Mouse (Mus musculus) telencephalon, adult 2 months (tissue): ENCODE measurements around the gene Fmo2.

ENCODE experiments used
- DNase-seq: peaks from one replicate; pipeline ENCODE4 v3.0.0-alpha.2; 2011; ENCODE audit warnings: low read depth, low spot score

Gene Fmo2

DNA sequence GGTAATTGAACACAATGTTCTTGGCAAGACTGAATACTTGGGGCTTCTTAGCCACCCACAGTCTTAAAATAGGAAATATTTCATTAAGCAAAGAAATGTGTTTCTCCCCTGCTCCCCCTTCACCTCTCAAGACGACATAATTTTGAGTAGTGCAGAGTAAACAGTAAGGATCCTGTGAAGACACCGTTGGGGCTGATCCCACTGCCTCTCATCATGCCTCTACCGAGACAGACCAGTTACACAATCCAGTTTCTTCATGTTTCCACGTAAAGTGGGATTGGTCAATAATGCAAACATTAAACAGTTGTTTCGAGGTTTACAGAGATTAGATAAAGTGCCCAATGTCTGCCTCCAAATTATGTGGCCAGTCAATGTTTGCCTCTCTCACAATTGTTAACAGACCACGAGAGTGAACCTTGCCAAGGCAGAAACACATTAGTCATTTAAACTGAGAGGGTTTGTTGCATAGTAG is 6.5 kb downstream of the Fmo2 start:
- DNase-seq = no peak

DNA sequence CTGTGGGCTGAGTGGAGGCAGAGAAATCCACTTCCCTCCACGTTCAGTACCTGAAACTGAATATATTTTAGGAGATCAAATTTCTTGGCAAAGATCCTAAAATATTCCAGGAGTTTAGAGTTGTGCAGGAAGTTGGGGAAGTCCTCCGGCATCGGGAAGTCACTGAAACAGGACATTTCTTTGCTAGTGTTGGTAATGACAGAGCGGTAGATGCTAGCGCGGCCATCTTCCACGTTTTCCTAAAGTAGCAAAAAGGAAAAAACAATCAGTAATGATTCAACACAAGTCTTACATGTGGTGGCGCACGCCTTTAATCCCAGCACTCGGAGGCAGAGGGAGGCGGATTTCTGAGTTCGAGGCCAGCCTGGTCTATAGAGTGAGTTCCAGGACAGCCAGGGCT is 9.9 kb downstream of the Fmo2 start:
- no peak for DNase-seq

DNA sequence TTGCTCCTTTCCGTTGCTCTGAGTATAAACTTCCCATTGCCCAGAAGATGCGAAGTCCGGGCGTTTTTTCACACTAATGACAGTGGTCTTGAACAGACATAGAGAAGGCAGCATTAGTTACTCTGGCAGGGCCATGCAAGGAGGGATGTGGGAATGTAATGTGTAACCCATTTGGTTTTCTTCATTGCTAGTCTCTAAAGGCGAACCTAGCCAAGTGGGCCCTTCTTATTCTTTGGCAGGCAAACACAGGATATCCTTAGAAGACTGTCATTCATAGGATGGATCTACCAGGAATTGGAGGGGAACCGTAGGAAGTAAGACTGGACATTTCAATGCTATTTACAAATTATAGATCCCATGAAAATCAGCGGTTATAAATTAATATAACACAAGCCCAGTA is 10.9 kb downstream of the Fmo2 start:
- DNase-seq = no peak

DNA sequence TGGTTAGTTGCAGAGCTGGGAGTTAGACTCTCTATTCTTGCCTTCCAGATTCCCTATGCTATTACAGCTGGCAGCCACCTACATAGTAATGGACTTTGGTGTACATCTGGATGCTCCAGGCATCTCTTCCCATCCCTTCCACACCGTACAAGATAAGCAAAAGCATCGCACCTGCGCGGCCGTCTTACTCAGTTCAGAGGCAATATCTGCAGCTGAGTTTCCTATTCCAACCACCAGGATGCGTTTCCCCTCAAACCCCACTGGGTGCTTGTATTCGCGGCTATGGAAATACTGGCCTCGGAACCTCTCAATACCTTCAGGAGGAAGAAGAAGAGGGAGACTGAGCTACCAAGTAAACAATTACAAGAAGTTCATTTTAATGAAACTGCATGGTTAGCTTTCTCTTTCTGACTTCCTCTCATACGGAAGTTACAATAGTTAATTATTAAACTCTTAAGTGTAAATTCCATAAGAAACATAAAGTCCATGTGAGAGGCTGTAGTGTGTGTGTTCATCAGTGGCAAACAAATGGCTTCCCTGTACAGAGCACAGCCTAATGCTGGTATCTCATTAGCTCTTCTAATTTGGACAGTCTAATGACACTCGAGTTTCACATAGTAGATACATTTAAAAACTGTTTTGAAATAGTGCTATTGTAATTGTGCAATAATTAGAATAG is 12.2 kb downstream of the Fmo2 start:
- no peak for DNase-seq

DNA sequence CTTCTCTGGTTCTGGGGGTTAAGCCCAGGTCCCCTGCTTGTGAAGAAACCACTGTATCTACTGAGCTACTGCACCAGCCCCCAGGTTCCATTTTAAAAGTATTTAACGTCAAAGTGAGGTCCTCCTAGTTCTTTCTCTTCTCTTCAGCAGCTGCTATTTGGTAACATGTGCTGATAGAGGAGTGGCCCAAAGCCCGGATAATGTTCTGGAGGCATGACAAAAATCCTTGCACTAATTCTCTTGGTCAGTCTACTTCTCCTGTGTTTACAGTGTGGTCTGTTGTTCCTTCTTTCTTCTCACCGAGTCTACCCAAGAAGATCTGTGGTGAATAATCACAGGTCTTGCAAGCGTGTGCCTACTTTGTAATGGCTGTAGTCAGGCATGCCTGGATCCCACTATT is 15.8 kb downstream of the Fmo2 start:
- no peak for DNase-seq

DNA sequence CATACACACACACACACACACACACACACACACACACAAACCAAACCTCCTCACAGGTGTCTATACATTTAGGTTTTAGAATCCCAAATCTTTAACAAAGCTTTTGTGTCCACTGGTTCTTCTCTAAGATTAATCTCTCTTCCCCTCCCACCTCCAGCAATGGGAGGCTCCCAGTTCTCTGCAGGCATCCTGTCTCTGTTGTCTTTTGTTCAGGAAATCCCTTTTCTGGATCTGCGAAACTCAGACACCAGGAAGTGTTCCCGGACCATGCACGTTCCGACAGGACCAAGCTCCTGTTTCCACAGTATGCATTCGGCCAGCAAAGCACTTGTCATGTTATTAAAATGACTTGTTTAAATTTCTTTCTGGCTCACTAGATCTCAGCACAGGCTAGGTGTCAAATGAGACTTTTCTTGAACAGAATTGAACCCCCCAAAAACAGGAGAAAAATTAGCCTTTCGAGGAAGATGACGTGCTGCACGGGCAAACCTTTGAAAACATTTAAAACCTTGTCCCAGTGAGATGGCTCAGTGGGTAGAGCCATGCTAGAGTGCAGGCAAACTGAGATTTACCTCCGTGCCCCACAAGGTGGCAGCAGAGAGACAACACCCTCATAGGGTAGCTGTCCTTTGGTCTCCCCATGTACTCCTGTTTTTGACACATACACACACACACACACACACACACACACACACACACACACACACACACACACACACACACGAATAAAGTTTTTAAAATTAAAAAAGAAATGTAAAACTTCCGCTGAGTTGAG is 18.7 kb downstream of the Fmo2 start:
- no peak for DNase-seq

DNA sequence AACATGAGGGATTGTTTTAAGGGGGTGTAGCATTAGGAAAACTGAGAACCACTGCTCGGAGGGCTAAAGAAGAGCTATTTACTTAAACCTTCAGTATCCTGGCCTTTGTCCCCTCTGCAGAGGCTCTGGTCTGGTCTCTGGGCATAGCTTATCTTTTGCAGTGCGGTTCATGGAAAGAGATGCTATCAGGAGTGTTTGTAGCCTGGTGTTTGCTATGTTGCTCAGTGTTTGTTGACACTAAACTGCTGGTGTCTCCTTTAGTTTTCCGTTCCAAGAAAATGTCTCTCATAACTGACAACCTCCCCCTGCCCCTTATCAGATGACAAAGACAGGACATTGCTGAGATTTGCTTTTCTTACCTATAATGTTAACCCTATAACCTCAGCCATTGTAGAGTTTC is 23.4 kb downstream of the Fmo2 start:
- no peak for DNase-seq

DNA sequence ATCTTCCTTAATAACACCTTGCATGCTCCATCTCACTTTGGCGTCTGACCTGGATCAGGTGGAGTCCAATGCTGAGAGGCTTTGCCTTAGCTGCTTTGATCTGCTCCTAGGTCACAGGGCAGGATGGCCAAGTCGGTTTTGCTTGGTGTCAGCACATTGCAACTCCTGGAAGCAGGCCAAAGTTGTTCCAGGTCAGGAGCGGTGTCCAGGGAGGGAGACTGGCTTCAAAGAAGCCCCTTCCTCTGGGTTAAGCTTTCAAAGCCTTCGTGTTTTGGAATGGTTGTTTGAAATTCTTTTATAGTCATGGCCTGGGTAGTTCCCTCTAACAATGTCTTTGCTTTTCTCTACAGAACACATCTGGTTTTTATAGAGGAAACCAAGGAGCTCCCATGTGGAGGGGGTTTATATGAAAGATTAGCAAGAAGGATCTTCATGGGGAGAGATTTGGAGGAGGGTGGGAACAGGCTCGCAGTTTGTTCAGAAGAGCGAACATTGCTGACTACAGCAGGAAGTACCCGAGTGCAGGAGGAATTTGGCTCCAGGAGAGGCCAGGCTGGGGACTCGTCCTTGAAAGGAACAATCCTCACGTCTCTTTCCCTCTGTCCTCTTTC is 26.7 kb downstream of the Fmo2 start:
- DNase-seq = no peak

DNA sequence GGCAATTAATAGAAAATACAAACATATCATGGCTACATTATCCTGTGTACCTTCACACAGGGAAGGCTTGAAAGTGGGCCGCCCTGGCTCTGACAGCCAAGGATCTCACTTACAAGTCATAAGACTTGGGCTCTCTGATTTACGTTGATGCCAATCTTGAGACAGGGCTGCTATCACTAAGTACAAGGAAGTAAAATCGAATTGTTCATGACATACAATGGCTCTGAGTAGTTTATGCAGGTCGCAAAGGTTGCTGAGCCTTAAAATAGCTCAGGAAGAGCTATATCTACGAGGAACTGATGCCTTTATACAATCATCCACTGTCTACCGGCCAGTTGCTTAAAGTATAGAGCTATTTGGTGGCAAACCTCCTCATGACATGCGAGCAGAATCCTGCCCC is 27.5 kb downstream of the Fmo2 start:
- DNase-seq = no peak

DNA sequence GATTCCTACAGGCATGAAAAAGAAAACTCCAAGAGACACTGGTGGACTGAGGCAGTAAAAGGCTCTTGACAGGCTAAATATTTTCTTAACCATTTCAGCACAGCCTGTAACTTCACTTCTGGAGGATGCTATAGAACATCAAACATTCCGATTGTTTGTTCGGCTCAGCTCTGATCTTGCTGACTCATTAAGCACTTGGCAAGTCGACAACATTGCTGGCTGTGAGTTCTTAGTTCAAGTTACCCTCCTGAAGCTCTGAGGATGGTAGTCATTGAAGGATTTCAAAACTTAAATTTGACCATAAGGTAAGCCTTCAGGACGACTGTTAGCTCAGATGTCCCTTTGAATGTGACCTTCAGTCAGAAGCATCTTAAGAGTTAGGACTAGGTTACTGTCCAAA is 31.1 kb downstream of the Fmo2 start:
- DNase-seq = no peak

DNA sequence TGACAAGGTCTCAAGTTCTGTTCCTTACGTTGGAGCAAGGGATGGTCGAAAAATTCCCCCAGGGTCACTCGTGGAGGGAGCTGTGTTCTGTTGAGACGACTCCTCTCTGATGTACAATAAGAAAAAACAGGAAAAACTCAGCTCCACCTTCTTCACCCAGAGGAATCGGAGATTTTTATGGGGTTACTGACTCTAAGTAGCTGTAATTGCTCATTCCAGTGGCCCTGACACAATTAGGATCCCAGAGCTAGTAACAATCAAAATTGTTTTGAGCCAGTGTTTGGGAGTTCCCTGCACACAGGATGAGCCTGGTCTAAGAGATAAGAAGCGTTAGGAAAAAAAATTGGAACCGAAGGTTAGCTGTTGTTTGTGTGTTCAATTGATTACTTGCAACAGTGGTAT is 32.2 kb downstream of the Fmo2 start, which contains the start of gene Fmo1:
TSS of gene Fmo1 (minus strand) at position 331 of the 402 bp plus-strand sequence.
- DNase-seq = no peak

DNA sequence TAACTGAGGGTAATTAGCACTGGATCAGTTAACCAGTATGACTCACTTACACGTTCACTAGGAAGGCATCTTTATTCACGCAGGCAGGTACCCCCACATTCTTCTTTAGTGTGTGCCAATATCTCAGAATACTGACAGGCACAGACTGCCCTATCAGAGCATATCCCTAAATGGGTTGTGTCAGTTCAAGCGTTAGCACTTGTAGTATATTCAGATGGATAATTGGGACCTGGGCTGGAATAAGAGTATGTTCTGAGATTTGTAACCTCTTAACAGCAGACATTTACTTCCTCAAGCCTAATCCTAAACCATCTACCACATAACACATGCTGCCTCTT is 33.1 kb downstream of the Fmo2 start:
- DNase-seq = no peak

DNA sequence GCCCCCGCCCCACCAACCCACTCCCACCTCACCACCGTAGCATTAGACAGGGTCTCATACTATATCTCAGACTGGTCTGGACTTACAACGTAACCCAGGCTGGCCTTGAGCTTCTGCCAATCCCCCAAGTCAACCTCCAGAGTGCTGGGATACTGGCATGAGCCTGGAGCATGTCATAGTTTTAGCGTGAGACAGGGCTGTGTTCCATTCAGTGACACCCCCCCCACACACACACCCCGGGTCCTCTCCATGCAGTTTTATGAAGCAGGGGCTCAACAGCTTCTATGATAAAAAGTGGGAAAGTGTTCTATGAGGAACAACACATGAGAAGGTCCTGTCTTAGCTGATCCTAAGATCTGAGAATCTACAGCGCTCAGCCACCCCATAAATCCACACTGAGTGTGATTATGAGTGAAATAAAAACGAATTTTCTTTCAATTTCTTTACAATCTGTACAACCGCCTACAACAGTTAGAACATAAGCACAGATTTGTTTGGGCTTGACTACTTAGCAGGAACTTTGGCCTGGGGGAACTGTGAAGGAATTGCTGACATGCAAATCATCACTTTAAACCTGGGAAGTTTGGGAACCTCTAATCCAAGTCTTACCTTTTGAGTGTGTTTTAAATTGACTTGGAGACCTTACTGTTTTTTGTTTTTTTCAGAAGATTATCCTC is 33.6 kb downstream of the Fmo2 start:
- no peak for DNase-seq

DNA sequence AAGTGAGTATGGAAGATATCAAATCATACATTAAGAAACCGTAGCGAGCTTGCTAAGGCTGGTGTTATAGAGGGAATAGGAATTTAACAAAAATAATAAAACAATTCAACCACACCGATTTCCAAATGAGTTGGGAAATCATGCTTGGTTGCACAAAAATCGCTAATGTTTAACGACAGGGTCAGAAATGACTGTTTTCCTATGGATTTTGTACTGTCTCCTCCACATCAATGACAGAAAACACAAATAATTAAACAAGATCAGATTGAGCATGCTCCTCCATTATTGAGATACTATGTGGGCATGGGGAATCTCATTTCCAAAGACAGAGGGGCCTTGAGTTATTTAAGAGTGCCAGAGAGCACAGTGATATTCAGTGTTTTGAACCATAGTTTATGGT is 34.2 kb downstream of the Fmo2 start:
- no peak for DNase-seq

DNA sequence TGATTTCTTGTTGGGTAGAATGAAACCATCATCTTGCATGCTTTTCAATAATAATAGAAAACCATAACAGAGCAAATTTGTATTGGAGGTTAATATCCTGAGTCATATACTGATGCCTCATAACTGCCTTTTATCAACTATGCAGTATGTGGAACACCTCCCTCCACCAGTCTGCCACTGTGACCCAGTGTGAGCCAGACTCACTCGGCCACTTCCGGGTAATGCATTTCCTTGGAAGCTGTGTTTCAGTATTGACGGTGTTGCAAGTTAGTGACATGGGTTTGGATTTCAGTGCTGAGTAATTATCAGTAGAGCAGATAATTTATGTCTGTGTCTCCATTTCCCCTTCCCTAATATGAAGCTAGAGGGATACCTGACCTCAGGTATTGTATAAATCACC is 34.9 kb downstream of the Fmo2 start:
- no peak for DNase-seq

DNA sequence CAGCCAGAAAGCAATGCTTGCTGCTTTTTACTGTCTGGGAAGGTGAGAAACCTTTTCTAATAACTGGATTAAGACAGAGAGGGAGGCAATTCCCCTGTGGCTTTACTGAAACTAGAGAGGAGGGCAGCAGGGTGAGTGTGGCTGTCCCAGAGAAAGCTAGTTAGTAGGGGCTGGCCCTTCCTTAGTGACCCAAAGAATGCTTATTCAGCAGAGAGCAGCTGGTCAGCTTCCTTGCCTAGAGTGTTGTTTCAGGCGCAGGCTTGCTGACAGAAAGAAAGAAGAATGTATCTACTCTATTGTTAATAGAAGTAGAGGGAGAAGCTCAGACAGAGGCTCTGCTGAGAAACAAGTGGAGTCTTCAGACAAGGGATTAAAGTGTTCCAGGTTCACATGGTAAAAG is 36.2 kb downstream of the Fmo2 start:
- DNase-seq = no peak

DNA sequence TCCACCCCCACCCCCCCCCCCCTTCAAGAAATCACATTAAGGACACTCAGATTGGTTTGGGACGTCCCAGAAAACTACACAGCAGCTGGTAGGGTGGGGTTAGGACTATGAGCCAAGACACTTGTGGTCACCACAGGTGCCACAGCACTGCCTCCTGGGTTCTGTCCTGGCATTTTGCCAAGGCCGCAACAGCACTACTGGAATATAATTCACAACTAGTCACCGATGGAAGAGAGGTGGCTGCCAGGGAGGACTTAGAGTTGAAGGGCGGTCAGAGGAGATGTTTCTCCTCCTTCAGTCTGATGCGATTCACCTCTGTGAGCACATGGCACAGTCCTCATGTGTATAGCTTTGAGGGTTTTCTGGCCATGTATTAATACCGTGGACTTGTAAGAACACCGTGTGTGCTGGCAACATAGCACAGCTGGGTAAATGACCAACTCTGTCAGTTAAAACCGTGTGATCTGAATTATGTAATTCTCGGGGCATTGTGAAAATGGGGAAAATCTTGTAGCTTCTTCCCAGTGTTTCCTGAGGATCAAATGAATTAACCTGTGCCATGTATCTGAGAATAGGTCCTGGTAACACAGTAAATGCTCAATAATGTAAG is 38.4 kb downstream of the Fmo2 start:
- DNase-seq = no peak

DNA sequence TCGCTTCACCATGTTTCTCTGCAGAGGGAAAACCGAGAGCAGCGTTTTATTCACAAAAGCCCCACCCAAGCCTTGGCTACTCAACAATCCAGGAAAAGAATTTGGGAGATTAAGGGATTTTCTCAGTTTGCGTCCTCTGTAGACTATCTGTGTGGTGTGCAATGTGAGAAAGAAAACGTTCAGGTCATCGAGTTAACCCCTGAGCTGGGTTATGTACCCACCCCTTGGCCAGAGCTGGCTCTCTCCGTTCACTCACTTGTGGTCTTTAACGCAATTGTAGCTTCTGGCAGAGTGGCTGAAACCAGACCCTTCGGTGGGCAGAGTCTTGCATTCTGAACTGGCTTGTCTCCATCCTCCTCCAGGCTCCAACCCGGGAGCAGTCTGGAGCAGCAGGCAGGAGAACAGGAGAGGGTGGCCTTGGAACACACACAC is 39.0 kb downstream of the Fmo2 start:
- DNase-seq = no peak

DNA sequence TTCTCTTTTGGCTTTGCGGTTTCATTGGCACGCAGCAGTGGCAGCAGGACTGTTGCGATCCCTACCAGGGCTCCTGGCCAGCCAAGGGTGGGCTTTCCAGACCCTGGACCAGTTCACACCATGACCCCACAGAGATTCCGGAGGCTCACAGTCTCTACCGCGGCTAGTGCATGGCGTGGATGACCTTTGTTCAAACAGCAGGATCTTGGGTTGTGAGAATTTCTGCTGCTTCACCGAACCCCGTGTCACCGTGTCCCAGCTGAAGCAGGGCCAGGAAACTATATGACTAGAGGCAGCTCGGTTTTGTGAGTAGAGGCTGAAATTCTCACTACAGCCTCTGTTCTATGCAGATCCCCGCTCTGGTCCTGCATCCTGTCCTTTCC is 39.8 kb downstream of the Fmo2 start:
- DNase-seq = no peak

DNA sequence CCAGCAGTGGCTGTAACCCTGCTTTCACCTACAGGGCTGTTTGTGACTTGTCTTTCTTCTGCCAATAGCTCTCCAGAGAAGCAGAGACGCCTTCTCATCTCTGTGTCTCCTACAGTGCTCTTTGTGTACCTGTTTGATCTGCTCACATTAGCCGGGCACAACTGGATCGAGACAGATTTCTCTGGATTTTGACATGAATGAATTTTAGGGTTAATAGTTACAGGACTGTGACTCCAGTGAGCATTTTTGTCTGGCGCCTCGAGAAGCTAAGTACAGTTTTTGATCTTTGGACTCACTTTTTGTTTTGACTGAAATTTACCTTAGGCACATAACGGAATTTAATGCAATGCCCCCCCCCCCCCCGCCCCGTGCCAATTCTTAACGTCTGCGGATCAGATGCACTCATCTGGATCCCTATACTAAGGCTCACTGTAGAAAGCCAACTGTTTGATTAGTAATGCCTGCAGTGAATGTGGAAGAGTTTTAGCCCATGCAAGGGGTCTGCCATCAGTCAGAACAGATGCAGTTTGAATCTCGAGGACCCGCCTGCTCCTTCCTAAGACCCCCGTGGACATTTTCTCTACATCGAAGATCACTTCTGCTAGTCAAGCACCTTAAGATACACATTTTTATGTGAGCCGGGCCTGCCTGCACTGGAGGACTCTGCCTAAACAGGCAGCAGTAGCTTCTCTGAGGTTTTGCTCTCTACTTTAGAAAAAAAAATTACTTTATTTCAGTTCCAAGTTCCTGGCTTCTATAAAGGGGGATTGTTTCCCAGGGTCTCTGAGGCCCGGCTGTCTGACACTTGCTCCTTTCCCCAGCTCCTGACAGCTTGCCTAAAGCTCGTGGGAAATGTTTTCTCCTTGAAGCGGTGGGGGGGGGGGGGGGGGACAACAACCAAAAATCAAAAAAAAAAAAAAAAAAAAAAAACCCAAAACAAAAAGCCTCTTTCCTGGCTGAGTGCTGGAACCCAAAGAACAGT is 40.5 kb downstream of the Fmo2 start:
- no peak for DNase-seq
